Mouse (Mus musculus) stomach, postnatal 0 days (tissue): ENCODE results near the gene Gm45062. TPM values are rescaled to one million over a fixed set of nuclear protein-coding genes. Genes with fewer than 3 reads are reported as not detected.

Experiments
- ATAC-seq: fragments of 200-750 bp; cut with Nextera tagmentation; 2 replicates; pipeline ENCODE4 v1.8.0; 2017; ENCODE audit not compliant: low FRiP score, low TSS enrichment
- DNase-seq: peaks from one replicate; pipeline ENCODE4 v3.0.0-alpha.2; 2016; ENCODE audit warnings: low spot score
- H3K27ac ChIP-seq: fragments of 300-500 bp; sonication (generic); replicated peaks from 2 replicates; pipeline ENCODE4 v1.5.1; 2014; ENCODE audit warnings: mild to moderate bottlenecking, control low read depth
- H3K27me3 ChIP-seq: fragments of 300-500 bp; sonication (generic); 2 replicates; pipeline ENCODE4 v1.6.1; 2014; ENCODE audit warnings: low read length; ENCODE audit not compliant: control insufficient read depth, insufficient read depth
- H3K36me3 ChIP-seq: fragments of 300-500 bp; sonication (generic); 2 replicates; pipeline ENCODE4 v1.6.1; 2014; ENCODE audit warnings: low read length, mixed read lengths; ENCODE audit not compliant: control insufficient read depth, insufficient read depth
- H3K4me1 ChIP-seq: fragments of 300-500 bp; sonication (generic); replicated peaks from 2 replicates; pipeline ENCODE4 v1.6.1; 2014; ENCODE audit warnings: antibody characterized with exemption; ENCODE audit not compliant: control insufficient read depth, insufficient read depth
- H3K4me2 ChIP-seq: fragments of 300-500 bp; sonication (generic); replicated peaks from 2 replicates; pipeline ENCODE4 v1.6.1; 2014; ENCODE audit warnings: low read depth, mild to moderate bottlenecking, control low read depth, moderate library complexity
- H3K4me3 ChIP-seq: fragments of 300-500 bp; sonication (generic); 2 replicates; pipeline ENCODE4 v1.5.1; 2014; ENCODE audit warnings: low read depth, low read length, control low read depth
- H3K9ac ChIP-seq: fragments of 300-500 bp; sonication (generic); 2 replicates; pipeline ENCODE4 v1.6.1; 2014; ENCODE audit warnings: mild to moderate bottlenecking, low read length, control low read depth, mixed read lengths
- H3K9me3 ChIP-seq: fragments of 300-500 bp; sonication (generic); 2 replicates; pipeline ENCODE4 v1.6.1; 2016; ENCODE audit warnings: low read length; ENCODE audit not compliant: control insufficient read depth
- CTCF ChIP-seq: IDR thresholded peaks from 2 replicates; pipeline ENCODE4 v1.5.1; 2016; ENCODE audit warnings: antibody characterized with exemption, low read depth, mild to moderate bottlenecking, moderate library complexity
- EP300 ChIP-seq: optimal IDR thresholded peaks from 2 replicates; pipeline ENCODE3; 2016; ENCODE audit warnings: antibody characterized with exemption
- WGBS: fragments of 180-500 bp; shearing (Covaris S2); extraction: QIAGEN DNeasy Blood & Tissue Kit; methylation state at CpG from one replicate; pipeline ENCODE4 v1.1.7; 2014; 5-methylcytosine and 5-hydroxymethylcytosine counted together
- polyA plus RNA-seq: library from polyadenylated mRNA; unstranded; fragments of >200 nt; fragmentation: Nextera tagmentation; extraction: Ambion mirVana; gene quantifications from 2 replicates; pipeline ENCODE4 v1.2.1, GENCODE M21; 2015

Gm45062 gene
- polyA plus RNA-seq, 1 experiment from 2014 or later: 1.9 TPM

GRCm38 (mm10) chr6:8394044-8394443, 134.8 kb downstream of the Gm45062 start:
- Histone ChIP-seq H3K27me3 (no peaks in the 10 kb centered on the region), H3K4me3 (no peak overlapping the region), H3K9ac (no peak overlapping the region), H3K9me3 (no peaks in the 10 kb centered on the region), H3K4me1 (no peaks in the 10 kb centered on the region), H3K36me3 (no peaks in the 10 kb centered on the region), H3K4me2 (no peak overlapping the region), H3K27ac (no peak overlapping the region)
- TF ChIP-seq EP300: no peak
- TF ChIP-seq CTCF: no peak
- ATAC-seq (no peak), DNase-seq (no peak)

- no peak for DNase-seq
- no peak overlapping the region for H3K4me3 ChIP-seq
- H3K27me3 ChIP-seq: no peaks in the 10 kb centered on the region
- no peak overlapping the region for H3K27ac ChIP-seq
- no peak overlapping the region for H3K9ac ChIP-seq
- no peak overlapping the region for H3K4me2 ChIP-seq
- no peaks in the 10 kb centered on the region for H3K9me3 ChIP-seq
- TF ChIP-seq EP300: no peak
- TF ChIP-seq CTCF: no peak
- WGBS: 43% methylated on average over 4 of the region's 4 CpGs
- no peaks in the 10 kb centered on the region for H3K36me3 ChIP-seq
- ATAC-seq: no peak
- no peaks in the 10 kb centered on the region for H3K4me1 ChIP-seq
These were observed 135.8 kb downstream of the Gm45062 start for GRCm38 (mm10) chr6:8395061-8395460.

- no peak for ATAC-seq
- no peak overlapping the region for H3K4me3 ChIP-seq
- 89% methylated on average over 7 of the region's 7 CpGs for WGBS
- H3K4me1 ChIP-seq: no peaks in the 10 kb centered on the region
- H3K9ac ChIP-seq: no peak overlapping the region
- H3K27ac ChIP-seq: no peak overlapping the region
- no peak for TF ChIP-seq EP300
- no peak for TF ChIP-seq CTCF
- H3K4me2 ChIP-seq: no peak overlapping the region
- no peak for DNase-seq
- H3K9me3 ChIP-seq: no peaks in the 10 kb centered on the region
- H3K27me3 ChIP-seq: no peaks in the 10 kb centered on the region
- no peaks in the 10 kb centered on the region for H3K36me3 ChIP-seq
These were observed 138.0 kb downstream of the Gm45062 start for GRCm38 (mm10) chr6:8397252-8397651.

GRCm38 (mm10) chr6:8399710-8400109, 140.5 kb downstream of the Gm45062 start:
- ATAC-seq (no peak), DNase-seq (no peak)
- TF ChIP-seq CTCF (no peak), EP300 (no peak)
- Histone ChIP-seq H3K4me3 (no peak overlapping the region), H3K27ac (no peak overlapping the region), H3K4me2 (no peak overlapping the region), H3K4me1 (no peaks in the 10 kb centered on the region), H3K27me3 (no peaks in the 10 kb centered on the region), H3K9me3 (no peaks in the 10 kb centered on the region), H3K9ac (no peak overlapping the region), H3K36me3 (no peaks in the 10 kb centered on the region)
- 72% methylated on average over 1 of the region's 1 CpGs for WGBS

GRCm38 (mm10) chr6:8403127-8403526, 143.9 kb downstream of the Gm45062 start:
- H3K27ac ChIP-seq: no peak overlapping the region
- no peak overlapping the region for H3K4me2 ChIP-seq
- ATAC-seq (no peak), DNase-seq (no peak)
- no peaks in the 10 kb centered on the region for H3K4me1 ChIP-seq
- H3K36me3 ChIP-seq: no peaks in the 10 kb centered on the region
- 86% methylated on average over 5 of the region's 5 CpGs for WGBS
- no peak overlapping the region for H3K9ac ChIP-seq
- no peak overlapping the region for H3K4me3 ChIP-seq
- H3K9me3 ChIP-seq: no peaks in the 10 kb centered on the region
- H3K27me3 ChIP-seq: no peaks in the 10 kb centered on the region
- TF ChIP-seq EP300 (no peak), CTCF (no peak)

GRCm38 (mm10) chr6:8405844-8406243, 146.6 kb downstream of the Gm45062 start:
- no peak for ATAC-seq
- no peak for DNase-seq
- Histone ChIP-seq H3K9ac (no peak overlapping the region), H3K36me3 (no peaks in the 10 kb centered on the region), H3K4me3 (no peak overlapping the region), H3K27me3 (no peaks in the 10 kb centered on the region), H3K4me2 (no peak overlapping the region), H3K9me3 (no peaks in the 10 kb centered on the region), H3K27ac (no peak overlapping the region), H3K4me1 (no peaks in the 10 kb centered on the region)
- TF ChIP-seq CTCF: no peak
- no peak for TF ChIP-seq EP300
- 76% methylated on average over 5 of the region's 5 CpGs for WGBS
